Mouse (Mus musculus) layer of hippocampus, adult 9-10 months (tissue): ENCODE measurements around the gene Cpt1a.

Source experiments
- DNase-seq: peaks from one replicate; pipeline ENCODE4 v3.0.0; 2022; ENCODE audit warnings: low spot score

The Cpt1a gene

DNA sequence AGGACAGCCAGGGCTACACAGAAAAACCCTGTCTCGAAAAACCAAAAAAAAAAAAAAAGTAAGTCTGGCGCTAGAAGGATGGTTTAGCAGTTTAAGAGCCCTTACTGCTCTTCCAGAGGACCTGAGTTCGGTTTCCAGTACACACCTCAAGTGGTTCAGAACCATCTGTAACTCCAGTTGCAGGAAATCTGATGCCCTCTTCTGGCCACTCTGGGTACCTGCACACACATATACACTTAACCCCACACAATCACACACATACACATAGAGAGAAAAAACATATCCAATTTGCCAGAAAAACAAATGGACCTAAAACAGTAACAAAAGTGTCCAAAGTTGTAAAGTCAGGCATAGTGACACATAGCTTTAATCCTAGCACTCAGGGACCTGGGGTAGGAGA is 43.0 kb downstream of the Cpt1a start:
- no peak for DNase-seq

DNA sequence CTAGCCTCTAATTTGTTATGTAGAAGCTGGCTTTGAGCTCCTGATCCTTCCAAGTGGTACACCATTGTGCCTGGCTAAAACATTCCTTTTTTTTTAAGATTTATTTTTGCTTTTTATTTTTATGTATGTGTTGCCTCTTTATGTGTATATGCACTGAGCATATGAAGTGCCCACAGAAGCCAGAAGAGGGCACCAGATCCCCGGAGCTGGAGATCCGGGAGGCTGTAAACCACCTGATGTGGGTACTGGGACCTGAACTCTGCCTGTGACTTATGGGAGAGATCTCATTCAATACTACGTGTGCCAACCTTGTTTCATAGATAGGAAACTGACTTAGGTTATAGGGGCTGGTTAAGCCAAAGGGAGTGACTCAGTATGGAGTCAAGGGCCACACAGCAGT is 46.1 kb downstream of the Cpt1a start:
- no peak for DNase-seq

DNA sequence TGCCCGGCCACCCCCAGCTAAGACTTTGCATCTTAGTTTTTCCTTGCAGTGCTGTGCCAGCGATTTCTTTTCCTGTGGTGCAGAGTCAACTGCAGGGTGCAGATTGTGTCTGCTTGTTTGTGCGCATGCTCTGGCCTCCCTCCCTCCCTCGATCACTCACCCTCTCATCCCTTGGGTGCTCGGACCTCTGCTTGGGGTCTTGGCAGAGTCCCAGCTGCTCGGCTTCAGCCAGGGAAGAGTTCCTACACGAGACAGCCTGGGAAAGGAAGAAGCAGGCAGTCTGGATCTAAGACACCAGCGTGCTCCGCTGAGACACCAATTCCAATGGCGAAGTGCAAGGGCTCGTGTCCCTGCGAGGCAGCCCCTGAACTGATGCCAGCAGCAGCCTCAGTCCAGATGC is 51.2 kb downstream of the Cpt1a start:
- no peak for DNase-seq

DNA sequence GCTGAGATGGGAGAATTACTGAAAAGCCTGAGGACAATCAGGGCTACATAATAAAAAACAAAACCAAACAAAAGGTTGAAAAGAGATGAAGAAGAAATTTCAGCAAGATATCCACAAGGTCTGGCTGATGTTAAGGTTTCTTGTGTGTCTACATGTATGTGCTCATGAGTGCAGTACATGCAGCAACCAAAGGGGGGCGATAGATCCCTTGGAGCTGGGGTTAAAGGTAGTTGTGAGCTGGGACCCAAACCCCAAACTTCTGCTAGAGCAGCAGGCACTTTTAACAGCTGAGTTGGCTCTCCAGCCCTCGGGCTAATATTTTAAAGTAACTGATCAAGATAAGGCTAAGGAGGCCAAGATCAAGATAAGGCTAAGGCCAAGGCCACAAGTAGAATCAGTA is 51.9 kb downstream of the Cpt1a start:
- no peak for DNase-seq

DNA sequence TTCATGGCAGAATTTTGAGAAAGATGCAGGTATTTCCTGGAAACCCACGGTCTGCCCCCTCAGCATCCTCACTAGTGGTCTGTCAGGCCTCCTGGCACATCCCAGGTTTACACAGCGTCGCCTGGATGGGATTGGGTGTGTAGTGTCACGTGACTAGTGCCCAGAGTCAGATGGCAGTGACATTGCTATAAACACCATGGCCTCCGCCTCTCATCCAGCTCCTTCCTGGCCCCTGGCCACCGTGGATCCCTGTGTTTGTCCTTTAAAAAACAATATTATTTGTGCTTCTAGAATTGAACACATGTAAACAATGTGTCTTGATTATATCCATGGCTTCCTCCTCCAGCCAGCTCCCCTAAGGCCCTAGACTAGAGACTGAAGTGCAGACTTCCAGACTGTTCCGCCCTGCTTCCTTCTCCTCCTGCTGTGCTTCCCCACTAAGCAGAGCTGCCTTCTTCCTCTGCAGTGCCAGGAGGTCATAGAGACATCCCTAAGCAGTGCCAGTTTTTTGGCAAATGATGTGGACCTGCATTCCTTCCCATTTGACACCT is 53.9 kb downstream of the Cpt1a start:
- DNase-seq, result no peak

DNA sequence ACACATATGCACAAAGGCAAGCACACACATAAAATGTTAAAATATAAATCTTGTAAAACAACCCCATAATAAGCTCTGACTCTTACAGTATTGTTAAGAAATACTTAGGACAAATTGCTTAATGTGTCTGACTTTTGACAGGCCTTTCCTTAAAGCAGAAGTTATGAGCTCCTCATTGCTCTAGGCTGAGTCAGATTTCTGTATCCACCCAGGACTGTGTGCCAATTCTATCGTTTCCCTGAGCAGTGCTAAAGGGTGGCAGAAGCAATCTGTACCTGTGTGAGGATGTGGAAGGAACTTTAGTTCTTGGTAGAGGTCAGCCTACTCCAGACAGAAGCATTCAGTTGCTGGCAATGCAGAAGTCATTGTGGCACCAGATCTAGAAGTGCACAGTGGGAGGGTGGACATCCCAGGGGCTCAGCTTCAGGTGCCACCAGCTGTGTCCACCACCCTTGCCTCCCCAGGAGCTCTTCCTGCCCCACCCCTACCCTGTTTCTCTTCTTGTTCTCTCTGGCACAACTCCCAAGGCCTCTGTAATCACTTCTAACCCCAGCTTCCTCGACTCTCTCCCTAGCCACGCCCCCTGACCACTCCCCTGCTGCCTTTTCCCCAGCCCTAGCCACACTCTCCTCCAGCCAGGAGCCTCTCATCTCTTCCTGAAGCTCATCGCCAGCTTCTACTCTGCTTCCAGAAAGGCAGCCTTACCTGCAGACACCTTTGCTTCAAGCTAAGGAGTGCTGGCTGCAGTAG is 55.0 kb downstream of the Cpt1a start:
- no peak for DNase-seq

DNA sequence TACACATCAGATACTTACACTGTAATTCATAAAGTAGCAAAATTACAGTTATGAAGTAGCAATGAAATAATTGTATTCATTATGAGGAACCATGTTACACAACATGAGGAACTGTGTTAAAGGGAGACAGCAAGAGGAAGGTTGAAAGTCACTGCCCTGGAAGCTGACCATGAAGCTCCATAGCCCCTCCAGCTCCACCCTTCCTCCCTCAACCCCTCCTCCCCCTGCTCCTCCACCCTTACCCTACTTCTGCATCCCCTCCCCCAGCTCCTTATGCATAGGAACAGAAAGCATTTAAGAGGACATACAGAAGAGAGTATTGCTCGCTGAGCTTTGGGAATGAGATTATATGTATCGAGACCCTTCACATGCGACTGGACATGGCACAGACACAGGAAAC is 56.5 kb downstream of the Cpt1a start:
- no peak for DNase-seq

DNA sequence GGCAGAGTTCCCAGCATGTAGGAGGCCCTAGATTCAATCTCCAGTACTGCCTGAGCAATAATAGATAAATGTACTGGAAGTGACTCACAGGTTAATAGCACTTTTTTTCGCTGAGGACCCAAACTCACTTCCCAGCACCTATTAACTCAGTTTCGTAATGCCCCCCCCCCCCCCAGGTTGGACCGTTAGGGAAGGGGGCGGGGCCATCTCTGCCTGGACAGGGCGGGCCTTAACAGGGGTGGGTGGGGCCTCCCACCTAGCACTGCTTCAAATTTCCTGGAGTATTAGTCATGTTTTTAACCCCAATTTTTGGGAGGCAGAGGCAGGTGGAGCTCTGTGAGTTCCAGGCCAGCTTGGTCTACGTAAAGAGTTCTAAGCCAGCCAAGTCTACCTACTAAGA is 65.9 kb downstream of the Cpt1a start:
- DNase-seq, result no peak

DNA sequence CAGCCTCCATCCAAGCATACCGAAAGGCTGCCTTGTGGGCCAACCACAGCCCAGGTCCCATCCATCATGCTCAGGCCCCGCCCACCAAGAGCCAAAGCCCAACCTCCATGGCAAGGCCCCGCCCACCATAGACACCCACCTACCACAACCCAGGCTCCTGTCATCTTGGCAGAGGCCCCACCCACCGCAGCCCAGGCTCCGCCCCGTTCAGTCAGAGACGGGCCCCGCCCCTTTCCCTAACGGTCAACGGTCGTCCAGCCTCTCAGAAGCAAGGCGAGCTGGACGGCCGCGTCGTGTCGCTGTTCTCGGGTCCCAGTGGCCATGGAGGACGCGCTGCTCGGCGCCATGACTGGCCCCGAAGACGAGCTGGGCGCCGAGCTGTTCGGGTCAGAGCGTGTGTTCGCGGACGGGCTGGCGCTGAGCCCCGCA is 66.5 kb downstream of the Cpt1a start, which contains the start of gene Tesmin:
Tesmin (plus strand) TSS at position 229 of the 429 bp plus-strand sequence.
- DNase-seq, result peak; percentile 25

DNA sequence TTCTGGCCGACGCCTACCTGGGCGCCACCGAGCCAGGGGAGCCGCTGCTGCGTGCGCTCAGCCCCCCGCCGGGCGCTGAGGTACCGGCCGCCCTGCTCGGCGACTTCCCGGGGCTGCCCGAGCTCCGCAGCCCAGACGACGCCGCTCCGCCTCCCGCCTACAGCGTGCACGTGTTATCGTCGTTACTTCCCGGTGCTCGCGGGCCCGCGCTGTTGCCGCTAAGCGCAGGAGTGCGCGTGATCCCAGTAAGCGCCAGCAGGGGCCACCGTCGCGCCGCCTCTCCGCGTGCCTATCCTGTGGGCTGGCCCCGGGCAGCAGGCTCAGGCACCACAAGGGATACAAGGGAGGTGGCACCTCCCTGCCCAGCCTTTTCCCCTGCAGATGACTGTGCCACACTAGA is 67.0 kb downstream of the Cpt1a start:
- DNase-seq, result peak; percentile 41

DNA sequence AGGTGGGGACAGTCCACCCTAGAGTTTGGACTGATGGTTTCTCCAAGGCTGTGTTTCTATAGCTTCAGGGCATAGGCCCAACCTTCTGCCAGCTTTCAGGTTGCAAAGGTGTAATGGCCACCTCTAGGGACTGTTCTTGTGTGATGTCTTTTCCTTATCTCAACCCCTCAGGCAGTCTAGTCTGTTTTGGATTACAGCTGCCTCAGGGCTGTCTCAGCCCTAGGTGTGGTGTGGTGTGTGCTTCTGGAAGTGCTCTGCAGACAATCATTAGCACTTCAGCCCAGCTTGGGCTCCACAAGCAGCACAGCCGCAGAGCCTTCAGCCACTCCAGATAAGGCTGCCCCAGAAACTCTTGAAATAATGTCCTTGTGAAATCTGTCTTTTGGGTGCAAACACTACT is 70.2 kb downstream of the Cpt1a start:
- no peak for DNase-seq

DNA sequence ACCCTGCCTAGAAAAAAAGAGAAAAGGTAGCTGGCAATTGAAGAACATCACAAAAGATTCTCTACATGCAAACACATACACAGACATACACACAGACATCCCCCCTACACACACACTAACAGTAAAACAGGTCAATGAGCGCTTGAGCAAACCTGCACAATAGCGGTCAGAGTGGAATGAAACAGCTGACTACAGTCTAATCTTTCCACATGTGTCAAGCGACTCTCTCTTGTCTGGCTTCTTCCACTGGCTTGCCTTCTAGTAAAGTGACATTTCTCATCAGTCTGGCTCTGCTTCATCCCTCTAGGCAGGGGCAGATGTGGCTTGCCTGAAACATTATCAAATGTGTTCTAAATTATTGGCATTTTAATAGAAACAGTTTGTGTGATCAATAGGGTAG is 72.1 kb downstream of the Cpt1a start:
- no peak for DNase-seq

DNA sequence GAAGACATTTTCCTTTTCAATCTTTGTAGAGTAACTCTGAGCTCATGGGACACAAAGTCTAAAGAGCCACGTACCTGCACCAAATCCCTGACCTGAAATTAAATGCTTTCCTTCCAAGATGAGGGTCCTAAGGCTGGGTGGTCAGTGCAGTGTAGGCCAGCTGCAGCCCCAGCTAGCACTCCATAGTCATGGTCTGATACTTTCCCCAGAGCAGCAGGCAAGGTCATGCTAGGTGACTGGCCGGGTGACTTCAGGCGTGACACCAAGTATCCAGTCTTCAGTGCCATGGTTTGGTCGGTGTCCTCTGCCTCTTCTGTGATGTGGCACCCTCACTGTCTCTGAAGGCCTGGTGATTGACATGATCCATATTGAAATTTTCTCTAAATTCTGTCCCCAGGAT is 77.9 kb downstream of the Cpt1a start:
- no peak for DNase-seq

DNA sequence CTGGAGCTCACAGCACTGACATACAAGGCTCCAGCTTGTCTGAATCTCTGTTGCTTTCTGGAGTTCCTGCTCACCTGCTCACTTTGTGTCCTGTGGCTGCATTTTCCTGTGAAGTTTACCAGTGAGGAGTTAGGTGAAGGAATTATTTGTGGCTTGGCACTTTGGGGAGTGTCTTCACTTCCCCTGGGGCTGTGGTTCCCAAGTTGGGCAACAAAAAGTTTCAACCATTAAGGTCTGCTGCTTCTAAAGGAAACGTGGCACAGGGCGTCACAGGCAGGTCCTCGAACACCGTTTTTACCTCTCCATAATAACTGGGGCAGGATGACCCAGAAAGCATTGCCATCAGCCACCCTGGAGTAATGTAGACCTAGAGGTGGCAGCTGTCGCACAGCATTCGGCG is 79.4 kb downstream of the Cpt1a start:
- no peak for DNase-seq

DNA sequence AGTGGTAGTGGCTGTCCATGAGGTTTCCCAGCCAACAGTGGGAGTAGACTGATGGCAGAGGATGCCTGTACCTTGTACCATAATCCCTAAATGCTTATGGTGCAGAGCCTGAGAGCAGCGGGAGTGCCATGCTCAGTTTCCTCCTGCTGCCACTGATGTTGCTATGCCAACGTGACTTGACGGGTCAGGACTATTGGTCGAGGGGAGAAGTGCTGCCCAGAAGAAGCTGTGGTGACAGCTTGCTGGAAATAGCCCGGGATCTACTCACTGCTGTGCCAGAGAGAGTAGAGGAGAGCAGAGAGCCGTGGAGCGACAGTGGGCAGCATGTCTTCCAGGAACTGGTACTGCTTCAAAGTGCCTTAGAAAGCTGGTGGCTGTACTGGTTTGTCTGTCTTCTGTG is 79.8 kb downstream of the Cpt1a start:
- no peak for DNase-seq

DNA sequence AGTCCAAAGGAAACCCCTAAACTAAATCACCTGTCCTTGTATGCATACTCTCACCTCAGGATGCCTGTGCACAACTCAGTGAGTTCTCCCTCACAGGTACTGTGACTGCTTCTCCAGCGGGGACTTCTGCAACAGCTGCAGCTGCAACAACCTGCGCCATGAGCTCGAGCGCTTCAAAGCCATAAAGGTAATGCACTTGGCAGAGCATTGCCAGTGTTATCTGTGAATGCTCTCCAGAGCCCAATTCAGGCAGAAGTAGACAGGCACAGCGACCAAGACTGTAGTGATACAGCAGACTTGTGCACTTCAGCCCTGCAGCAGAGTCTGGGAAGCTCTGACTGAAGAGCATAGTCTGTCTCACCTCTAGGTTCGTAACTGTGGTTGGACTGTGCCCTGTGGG is 80.3 kb downstream of the Cpt1a start:
- DNase-seq, result no peak

DNA sequence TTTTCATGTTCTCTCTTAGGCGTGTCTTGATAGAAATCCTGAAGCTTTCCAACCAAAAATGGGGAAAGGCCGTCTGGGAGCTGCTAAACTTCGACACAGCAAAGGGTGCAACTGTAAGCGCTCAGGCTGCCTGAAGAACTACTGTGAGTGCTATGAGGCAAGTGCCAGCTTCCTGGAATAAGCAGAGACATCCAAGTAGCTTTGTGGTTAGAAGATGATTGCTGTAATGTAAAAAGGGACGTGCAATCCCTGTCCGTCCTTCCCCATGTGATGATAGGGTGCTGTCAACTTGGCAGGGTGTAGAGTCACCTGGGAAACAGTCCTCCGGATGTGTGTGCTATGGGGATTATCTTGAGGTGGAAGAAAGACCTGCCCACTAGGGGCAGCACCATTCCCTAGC is 81.9 kb downstream of the Cpt1a start:
- DNase-seq, result no peak

DNA sequence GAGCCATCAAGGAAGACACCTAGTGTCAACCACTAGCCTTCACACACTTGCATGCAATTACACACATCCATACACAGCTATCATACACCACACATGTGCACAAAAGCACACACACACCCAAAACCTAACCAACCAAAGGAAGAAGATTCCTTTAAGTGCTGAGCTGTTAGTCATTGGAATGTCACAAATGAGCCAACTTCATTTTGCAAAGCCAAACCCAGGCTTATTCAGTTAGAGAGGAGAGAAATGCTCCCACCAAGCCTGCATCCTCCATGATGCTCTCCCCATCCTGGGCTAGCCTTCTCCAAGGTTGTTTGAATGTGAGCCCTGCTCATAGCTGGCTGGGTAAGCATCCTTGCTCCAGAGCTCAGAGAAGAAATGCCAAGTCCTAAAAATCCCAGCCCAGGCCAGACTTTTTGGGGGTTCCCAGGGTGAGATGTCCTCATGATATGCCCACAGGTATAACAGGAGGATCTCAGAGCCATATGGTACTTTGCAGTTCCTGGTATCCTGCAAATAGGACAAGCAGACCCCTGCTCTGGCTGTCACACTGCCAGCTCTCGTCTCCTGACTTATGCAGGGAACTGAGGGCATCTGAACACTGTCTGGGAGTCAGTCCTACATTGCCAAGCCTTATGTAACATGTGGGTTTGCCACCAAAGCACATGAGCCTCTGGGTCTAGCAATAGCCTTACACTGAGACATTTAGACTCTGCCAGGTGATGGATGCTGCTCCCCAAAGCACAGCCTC is 83.6 kb downstream of the Cpt1a start:
- no peak for DNase-seq

DNA sequence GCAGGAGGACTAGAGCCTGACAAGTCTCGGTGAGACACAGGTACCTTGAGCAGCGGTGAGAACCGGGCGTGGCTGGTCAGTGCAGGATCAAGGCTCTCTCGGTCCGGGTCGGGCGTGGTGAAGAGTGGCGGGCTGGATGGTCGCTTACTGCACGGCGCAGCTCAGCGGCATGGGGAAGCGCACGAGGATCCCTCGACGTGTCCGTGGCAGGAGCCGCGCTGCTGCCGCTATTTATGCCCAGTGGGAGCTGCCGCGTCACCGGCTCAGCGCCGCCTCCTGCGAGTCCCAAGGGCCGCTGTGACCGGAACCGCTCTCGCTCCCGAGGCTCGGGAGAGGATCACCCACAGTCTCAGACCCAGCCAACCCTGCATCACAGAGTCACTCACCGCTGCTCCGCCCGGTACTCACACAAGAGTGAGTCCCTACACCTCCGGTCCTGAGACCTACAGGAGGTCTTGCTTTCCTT is 92.2 kb downstream of the Cpt1a start, which contains the start of gene Gal:
Gal (minus strand) TSS at position 277 of the 466 bp plus-strand sequence.
- no peak for DNase-seq

DNA sequence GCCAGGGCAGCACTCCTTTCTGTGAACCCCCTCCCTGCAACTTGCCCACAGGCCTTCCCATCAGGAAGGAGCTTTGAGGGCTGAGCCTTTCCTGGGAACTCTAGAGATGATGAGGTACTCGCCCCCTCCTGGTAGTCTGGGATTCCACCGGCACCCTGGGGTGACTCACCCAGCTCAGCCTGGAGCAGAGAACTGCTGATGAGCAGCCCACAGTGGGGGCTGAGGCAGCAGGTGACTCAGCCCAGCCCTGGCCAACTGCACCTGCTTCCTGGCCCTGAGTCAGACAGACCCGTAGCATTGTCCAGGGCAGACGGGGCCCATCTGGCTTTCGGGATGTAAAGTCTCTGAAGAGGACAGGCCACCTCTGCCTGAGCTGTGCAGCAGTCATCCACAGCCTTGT is 97.1 kb downstream of the Cpt1a start:
- DNase-seq, result no peak

DNA sequence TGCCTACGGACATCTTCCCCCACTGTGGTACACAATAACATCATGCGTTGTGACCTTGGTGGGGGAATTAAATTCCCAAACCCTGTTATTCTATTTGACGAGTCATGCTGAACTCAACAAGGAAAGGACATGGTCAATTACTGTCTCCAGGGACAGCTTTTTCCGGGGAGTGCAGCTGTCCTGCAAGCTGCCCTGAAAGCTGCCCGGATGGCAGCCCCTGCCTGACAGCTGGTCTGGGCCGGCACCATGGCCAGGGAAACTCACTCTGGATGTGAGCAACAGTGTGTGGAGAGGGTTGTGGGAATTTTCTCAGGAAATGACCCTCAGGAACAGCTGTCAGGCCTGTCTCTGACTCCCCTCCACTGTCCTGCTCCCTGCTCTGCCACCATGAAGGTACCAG is 100.4 kb downstream of the Cpt1a start:
- DNase-seq, result no peak

DNA sequence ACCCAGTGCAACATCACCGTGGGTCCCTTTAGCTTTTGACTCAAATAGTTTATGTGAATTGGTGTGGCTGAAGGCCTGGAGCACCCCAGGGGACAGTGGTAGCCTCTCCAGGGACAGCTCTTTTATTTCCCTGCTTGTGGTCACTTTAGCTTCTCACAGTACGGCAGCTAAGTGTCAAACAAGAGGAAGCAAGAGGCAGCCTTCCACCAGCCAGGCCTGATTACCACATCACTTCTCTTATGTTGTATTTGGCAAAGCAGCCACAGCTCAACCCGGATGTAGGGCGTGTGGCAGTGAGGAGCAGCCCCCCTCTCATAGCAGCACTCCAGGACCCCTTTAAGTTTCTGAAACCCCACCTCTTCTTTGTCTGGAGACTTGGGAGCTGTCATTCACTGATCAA is 100.8 kb downstream of the Cpt1a start:
- no peak for DNase-seq

DNA sequence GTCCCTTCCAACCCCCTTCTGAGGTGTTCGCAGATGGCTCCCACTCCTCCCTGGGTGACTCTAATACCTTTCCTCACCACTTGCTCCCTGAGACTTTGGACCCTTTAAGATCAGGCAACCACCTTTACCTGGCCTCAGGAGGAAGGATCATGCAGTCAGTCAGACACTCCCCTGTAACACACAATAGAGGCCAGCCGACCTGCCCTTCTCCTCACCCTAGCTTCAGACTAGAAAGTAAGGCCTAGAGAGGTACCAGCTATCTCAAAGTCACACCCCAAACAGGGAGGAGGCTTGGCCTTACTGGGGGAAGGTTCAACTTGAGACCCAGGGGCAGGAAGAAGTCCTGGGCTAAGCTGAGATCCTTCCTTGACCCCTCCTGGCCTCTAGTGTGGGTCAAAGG is 102.1 kb downstream of the Cpt1a start:
- no peak for DNase-seq
